Mouse (Mus musculus): ENCODE data around the gene Macrod2. TPM values are rescaled to one million over a fixed set of nuclear protein-coding genes. Genes with fewer than 3 reads are reported as not detected.
A peak's percentile ranks its signal among the peaks of the same experiment; 100 is the strongest.

Gene Macrod2
- polyA plus RNA-seq, 1 experiment from 2014 or later, result 40.0 TPM

DNA sequence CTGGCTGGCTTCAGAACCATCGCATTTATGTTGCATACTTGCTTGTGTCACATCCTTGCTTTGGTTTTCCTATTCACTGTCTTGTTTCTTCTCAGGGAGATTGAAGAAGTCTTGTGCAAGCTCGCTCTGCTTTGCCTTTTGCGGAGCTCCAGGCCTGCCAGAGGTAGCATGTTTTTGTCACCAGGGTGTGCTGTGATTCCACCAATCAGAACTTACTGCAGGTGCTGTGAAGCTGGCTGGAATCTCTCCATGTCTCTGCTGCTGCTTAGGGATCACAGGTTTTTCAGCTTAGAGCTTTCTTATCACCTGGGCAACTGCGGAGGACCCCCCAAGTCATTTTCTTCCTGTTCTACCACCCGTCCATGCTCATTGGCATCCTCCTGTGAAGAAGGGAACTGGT lies 105.8 kb downstream of the Macrod2 start:
- ATAC-seq, result peak; percentile 67
- 20% methylated on average over 5 of the region's 5 CpGs for WGBS
- H3K9me3 ChIP-seq, result no peaks in the 10 kb centered on the region
- no peaks in the 10 kb centered on the region for H3K36me3 ChIP-seq
- H3K27ac ChIP-seq, result no peak overlapping the region
- H3K4me3 ChIP-seq (replicated peaks), result no peak overlapping the region
- H3K4me2 ChIP-seq (replicated peaks), result no peak overlapping the region
- no peaks in the 10 kb centered on the region for H3K27me3 ChIP-seq (replicated peaks)
- no peaks in the 10 kb centered on the region for H3K4me1 ChIP-seq (replicated peaks)
- H3K9ac ChIP-seq, result no peak overlapping the region

DNA sequence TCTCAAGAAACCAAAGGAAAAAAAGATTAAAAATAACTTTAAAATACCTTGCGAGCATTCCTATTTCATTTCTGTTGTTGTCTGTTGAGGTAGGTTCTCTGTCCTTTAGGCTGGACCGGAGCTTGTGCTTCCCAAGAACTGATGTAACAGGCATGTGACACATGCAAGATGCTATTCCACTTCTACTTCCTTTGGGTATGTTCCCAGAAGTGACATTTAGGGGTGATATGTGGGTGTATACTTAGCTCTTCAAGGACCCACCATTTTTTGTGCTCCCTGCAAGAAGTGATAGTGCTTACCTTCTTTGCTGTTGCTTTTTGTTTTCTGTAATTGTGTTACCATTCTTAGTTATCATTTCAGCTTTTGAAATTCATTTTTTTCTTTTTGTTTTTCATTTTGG lies 126.4 kb downstream of the Macrod2 start:
- Histone ChIP-seq H3K27ac (no peak overlapping the region), H3K36me3 (no peaks in the 10 kb centered on the region), H3K4me3 (replicated peaks) (no peak overlapping the region), H3K9ac (no peak overlapping the region), H3K4me2 (replicated peaks) (no peak overlapping the region), H3K4me1 (replicated peaks) (no peaks in the 10 kb centered on the region), H3K27me3 (replicated peaks) (no peaks in the 10 kb centered on the region), H3K9me3 (no peaks in the 10 kb centered on the region)
- 95% methylated on average over 2 of the region's 2 CpGs for WGBS
- ATAC-seq, result no peak

DNA sequence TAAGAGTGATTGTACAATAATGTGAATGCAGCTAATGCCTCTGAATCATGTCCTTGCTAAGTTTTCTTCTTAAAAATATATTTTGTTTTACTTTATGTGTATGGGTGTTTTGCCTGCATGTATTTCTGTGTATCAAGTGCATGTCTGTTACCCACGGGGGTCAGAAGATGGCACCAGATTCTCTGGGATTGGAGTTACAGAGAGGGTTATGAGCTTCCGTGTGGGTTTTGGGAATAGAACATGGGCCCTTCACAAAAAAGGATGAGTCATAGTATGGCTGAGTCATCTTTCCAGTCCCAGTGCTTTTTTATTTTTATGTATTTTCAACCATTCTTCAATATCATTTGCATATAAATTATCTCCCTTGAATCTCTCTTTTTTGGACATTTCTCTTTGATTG lies 135.1 kb downstream of the Macrod2 start:
- no peaks in the 10 kb centered on the region for H3K9me3 ChIP-seq
- ATAC-seq, result no peak
- H3K9ac ChIP-seq, result no peak overlapping the region
- no peak overlapping the region for H3K27ac ChIP-seq
- H3K4me1 ChIP-seq (replicated peaks), result no peaks in the 10 kb centered on the region
- H3K4me3 ChIP-seq (replicated peaks), result no peak overlapping the region
- no peaks in the 10 kb centered on the region for H3K27me3 ChIP-seq (replicated peaks)
- H3K4me2 ChIP-seq (replicated peaks), result no peak overlapping the region
- 67% methylated on average over 2 of the region's 2 CpGs for WGBS
- H3K36me3 ChIP-seq, result no peaks in the 10 kb centered on the region

DNA sequence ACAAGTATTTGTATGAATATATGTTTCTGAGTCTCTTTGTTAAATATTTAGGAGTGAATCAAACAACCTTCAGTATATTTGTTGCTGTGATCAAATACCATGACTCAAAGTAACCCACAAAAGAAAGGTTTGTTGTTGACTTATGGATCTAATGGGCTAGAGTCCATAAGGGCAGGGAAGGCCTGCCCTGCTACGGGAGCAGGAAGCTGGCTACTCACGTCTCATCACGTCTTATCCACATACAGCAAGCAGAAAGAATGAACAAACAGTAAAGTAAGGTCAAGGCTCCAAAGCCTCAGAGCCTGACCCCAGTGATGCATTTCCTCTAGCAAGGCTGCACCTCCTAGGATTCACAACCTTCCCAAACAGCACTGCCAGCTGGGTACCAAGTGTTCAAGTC lies 136.9 kb downstream of the Macrod2 start:
- no peaks in the 10 kb centered on the region for H3K9me3 ChIP-seq
- no peak overlapping the region for H3K9ac ChIP-seq
- no peaks in the 10 kb centered on the region for H3K4me1 ChIP-seq (replicated peaks)
- H3K27me3 ChIP-seq (replicated peaks), result no peaks in the 10 kb centered on the region
- no peaks in the 10 kb centered on the region for H3K36me3 ChIP-seq
- no peak overlapping the region for H3K4me3 ChIP-seq (replicated peaks)
- no peak for ATAC-seq
- WGBS, result 55% methylated on average over 3 of the region's 3 CpGs
- H3K4me2 ChIP-seq (replicated peaks), result no peak overlapping the region
- H3K27ac ChIP-seq, result no peak overlapping the region

DNA sequence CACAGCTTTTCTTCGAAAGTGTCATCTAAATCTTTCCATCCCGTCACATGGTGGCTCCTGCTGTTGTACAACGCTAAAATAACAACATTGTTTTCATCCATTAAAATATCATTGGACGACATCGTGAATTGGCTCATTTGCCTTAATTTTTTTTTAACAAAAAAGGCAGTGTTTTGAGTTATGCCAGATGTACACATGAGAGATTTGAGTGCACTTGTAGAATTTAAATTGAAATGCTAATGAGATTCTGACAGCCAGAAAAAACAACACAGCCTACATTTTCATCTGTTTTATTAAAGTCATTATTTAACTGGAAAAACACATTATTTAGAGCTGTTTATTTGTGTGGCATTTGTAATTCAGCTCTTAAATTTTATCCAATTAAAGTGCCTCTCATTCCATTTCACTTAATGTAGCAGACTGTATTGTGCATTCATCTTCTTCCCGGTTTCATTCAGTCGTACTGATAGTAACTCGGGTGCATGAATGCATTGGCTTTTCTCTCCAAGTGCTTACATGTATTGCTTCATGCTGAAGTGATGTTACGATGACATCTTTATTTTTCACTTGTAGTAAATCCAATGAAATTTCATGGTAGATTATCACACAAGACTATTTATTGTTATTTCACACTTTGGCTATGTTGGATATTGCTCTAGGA lies 137.9 kb downstream of the Macrod2 start:
- WGBS, result 73% methylated on average over 9 of the region's 9 CpGs
- Histone ChIP-seq H3K4me2 (replicated peaks) (no peak overlapping the region), H3K36me3 (no peaks in the 10 kb centered on the region), H3K27ac (no peak overlapping the region), H3K27me3 (replicated peaks) (no peaks in the 10 kb centered on the region), H3K4me1 (replicated peaks) (no peaks in the 10 kb centered on the region), H3K9me3 (no peaks in the 10 kb centered on the region), H3K4me3 (replicated peaks) (no peak overlapping the region), H3K9ac (no peak overlapping the region)
- ATAC-seq, result no peak

DNA sequence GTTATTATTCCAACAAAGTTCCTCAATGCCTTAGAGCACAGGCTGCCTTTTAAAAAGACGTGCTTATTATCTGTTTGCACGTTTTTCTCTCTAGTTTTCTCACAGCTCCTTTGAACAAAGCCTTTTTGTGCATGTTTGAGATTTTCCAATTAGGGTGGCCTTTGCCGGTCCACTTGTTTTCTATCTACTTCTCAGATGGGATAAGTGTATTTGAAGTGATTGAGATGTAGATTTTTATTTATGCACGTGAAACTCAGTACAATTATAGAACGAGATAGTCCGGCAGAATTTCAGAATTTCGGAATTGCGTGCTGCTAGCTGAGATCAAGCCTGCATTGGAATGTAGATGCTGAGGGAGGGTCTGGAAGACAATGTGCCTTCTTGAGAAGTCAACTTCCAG lies 138.5 kb downstream of the Macrod2 start:
- Histone ChIP-seq H3K27ac (no peak overlapping the region), H3K4me2 (replicated peaks) (no peak overlapping the region), H3K9me3 (no peaks in the 10 kb centered on the region), H3K4me1 (replicated peaks) (no peaks in the 10 kb centered on the region), H3K9ac (no peak overlapping the region), H3K27me3 (replicated peaks) (no peaks in the 10 kb centered on the region), H3K4me3 (replicated peaks) (no peak overlapping the region), H3K36me3 (no peaks in the 10 kb centered on the region)
- 81% methylated on average over 8 of the region's 8 CpGs for WGBS
- ATAC-seq, result no peak

DNA sequence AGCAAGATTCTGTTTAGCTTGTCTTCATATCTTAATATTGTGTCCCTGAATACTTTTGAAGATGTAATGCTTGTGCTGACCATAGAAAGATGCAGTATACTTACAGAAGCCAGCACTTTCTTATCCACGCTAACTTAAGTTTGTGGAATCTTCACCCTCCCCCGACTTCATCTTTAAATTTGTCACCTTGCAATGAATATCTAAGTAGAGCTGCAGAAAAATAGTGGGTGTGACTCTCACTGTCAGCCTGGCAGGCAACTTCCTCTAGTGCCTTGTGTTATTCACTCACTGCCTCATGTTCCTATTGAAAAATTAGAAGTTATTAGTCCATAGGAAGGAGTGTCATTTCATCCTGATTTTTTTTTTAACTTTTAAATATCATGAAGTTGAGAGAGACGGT lies 139.5 kb downstream of the Macrod2 start:
- no peaks in the 10 kb centered on the region for H3K27me3 ChIP-seq (replicated peaks)
- WGBS, result 94% methylated on average over 3 of the region's 3 CpGs
- no peaks in the 10 kb centered on the region for H3K4me1 ChIP-seq (replicated peaks)
- H3K9ac ChIP-seq, result no peak overlapping the region
- no peak overlapping the region for H3K4me3 ChIP-seq (replicated peaks)
- no peak overlapping the region for H3K27ac ChIP-seq
- no peak overlapping the region for H3K4me2 ChIP-seq (replicated peaks)
- no peaks in the 10 kb centered on the region for H3K9me3 ChIP-seq
- H3K36me3 ChIP-seq, result no peaks in the 10 kb centered on the region
- no peak for ATAC-seq

DNA sequence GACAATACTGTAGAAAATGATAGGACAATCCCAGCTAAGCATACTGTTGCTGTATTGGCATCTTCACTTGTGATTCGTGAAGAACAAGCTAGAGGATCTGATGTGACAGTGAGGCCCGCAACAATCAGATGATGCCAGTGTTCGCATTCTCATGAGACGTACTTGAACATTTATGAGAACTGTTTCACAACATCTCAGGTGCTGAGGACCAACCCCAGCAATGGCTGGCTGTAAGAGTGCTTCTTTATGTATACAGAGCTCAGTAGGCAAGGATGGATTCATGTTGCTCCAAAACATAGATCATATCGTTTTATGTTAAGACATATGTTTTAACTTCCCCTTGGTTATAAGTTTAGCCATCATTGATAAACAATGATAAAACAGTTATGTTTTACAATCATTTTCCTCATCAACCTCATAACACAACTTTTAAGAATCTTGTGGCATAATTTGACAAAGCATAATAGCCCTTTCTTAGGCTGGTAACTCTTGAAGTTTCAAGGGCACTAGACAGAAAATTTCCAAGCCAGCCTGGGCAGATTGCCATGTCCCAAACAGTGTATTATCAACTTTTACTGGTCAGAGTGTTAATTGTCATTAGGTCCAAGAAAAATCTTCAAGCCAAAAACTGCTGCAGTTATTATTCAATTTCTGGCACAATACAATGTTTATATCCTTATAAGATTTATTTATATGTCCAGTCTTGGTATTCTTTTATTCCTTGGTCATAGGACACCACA lies 140.9 kb downstream of the Macrod2 start:
- ATAC-seq, result no peak
- no peaks in the 10 kb centered on the region for H3K36me3 ChIP-seq
- no peak overlapping the region for H3K4me2 ChIP-seq (replicated peaks)
- H3K27me3 ChIP-seq (replicated peaks), result no peaks in the 10 kb centered on the region
- H3K9ac ChIP-seq, result no peak overlapping the region
- WGBS, result 87% methylated on average over 5 of the region's 5 CpGs
- H3K4me3 ChIP-seq (replicated peaks), result no peak overlapping the region
- no peaks in the 10 kb centered on the region for H3K4me1 ChIP-seq (replicated peaks)
- no peak overlapping the region for H3K27ac ChIP-seq
- H3K9me3 ChIP-seq, result no peaks in the 10 kb centered on the region

DNA sequence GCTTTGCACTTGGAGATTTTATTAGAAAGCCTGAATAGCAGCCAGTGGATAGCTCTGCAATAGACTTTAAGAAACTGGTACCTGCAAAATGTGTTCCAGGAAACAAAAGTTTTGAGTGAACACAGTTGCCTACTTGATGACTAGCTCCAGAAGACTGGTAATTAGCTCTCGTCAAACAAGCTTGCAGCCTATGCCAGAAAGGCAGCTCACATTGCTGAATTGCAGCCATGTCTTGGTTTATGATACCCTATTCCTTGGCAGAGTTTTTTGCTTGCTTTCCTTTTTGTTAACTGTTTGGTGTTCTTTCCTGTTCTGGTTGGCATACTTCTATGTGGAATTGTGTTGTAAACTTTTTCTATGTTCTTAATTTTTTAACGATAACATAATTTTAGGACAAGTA lies 154.2 kb downstream of the Macrod2 start:
- H3K36me3 ChIP-seq, result no peaks in the 10 kb centered on the region
- H3K4me1 ChIP-seq (replicated peaks), result no peaks in the 10 kb centered on the region
- H3K27me3 ChIP-seq (replicated peaks), result no peaks in the 10 kb centered on the region
- H3K9ac ChIP-seq, result no peak overlapping the region
- no peak overlapping the region for H3K4me3 ChIP-seq (replicated peaks)
- no peak for ATAC-seq
- H3K4me2 ChIP-seq (replicated peaks), result no peak overlapping the region
- WGBS, result 59% methylated on average over 2 of the region's 2 CpGs
- no peaks in the 10 kb centered on the region for H3K9me3 ChIP-seq
- no peak overlapping the region for H3K27ac ChIP-seq

DNA sequence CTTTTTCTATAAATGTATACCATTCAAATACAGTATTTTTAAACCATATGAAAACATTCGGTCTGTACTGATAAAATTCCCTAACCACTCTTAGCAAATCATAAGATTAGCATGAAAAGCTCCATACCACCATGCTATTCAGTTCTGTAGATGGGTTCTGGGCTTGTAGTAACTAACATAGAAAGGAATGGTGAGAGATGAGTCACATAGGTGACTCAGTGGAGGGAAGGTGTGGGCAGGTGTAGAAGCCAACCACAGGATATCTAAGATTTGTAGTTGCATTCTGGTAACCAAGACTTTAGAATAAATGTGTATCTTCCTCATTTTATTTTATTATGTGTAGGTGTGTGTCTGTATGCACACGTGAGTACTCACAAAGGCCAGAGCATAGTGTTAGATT lies 166.3 kb downstream of the Macrod2 start:
- no peak for ATAC-seq

DNA sequence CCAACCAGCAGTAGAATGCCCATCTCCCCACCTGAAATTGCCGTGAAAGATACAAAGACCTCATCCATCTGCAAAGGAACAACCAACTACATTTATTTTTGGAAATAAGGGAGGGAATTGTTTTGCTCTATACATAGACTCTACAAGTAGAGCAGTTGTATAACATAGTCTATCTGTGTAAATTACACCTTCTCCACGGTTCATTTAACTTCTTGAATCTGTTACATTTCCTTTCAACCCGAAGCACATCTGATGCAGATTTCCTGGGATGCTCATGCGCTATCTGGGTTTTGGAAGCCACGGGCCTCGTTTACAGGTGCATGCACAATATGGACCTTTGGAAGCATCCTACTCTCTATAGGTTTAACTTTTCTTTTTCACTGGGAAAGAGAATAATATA lies 175.8 kb downstream of the Macrod2 start:
- no peak for ATAC-seq
- Histone ChIP-seq H3K27me3 (replicated peaks) (no peaks in the 10 kb centered on the region), H3K9me3 (no peaks in the 10 kb centered on the region), H3K4me1 (replicated peaks) (no peaks in the 10 kb centered on the region), H3K4me3 (replicated peaks) (no peak overlapping the region), H3K36me3 (no peaks in the 10 kb centered on the region), H3K9ac (no peak overlapping the region), H3K27ac (no peak overlapping the region), H3K4me2 (replicated peaks) (no peak overlapping the region)
- WGBS, result 86% methylated on average over 6 of the region's 6 CpGs

More for the DNA sequence above, 166.3 kb downstream of the Macrod2 start:
- WGBS, result 84% methylated on average over 2 of the region's 2 CpGs
- H3K9me3 ChIP-seq, result no peaks in the 10 kb centered on the region
- H3K27me3 ChIP-seq (replicated peaks), result no peaks in the 10 kb centered on the region
- H3K36me3 ChIP-seq, result no peaks in the 10 kb centered on the region
- H3K4me3 ChIP-seq (replicated peaks), result no peak overlapping the region
- no peak overlapping the region for H3K4me2 ChIP-seq (replicated peaks)
- no peak overlapping the region for H3K27ac ChIP-seq
- no peaks in the 10 kb centered on the region for H3K4me1 ChIP-seq (replicated peaks)
- no peak overlapping the region for H3K9ac ChIP-seq

DNA sequence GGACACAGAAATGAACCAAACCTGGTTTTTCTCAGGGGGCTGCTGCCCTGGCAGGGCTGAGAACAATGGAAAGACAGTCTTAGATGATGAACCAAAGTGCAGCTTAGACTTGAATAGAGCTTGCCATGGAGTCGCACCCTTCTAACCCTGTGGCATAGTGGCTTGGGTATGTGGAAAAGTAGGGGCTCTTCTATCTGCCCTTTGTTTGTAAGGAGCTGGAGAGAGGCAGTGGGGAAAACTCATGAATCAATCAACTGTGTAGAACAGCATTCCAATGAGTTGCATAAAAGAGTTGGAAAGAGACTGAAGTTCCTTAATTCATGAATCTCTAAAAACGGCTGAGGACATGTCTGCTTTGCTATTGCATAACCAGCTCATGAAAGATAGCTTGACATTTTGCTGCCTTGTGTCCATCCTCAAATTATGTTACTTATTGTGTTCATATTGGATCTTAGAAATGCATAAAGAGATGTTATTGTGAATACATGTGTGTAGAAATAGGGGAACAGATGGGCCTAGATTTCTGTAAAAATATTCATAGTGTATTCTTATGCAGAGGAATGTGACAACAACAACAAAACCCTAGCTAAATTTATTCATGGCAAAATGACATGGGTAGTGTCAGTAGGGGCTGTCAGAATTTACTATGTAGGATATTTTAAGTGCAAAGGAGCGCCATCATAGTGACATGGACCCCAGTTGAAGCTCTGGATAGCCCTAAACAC lies 197.6 kb downstream of the Macrod2 start:
- H3K27me3 ChIP-seq (replicated peaks), result no peaks in the 10 kb centered on the region
- no peak overlapping the region for H3K4me2 ChIP-seq (replicated peaks)
- no peak overlapping the region for H3K9ac ChIP-seq
- WGBS, result 65% methylated on average over 3 of the region's 3 CpGs
- H3K36me3 ChIP-seq, result no peaks in the 10 kb centered on the region
- no peak overlapping the region for H3K27ac ChIP-seq
- no peak overlapping the region for H3K4me3 ChIP-seq (replicated peaks)
- no peaks in the 10 kb centered on the region for H3K4me1 ChIP-seq (replicated peaks)
- ATAC-seq, result no peak
- no peaks in the 10 kb centered on the region for H3K9me3 ChIP-seq

Measured in intestine, embryonic 15.5 days (tissue).